Mouse (Mus musculus) embryonic facial prominence, embryonic 15.5 days (tissue): ENCODE measurements around the gene Nup210. TPM values are rescaled to one million over a fixed set of nuclear protein-coding genes. Genes with fewer than 3 reads are reported as not detected.

Experiments used
- ATAC-seq: fragments of 200-750 bp; cut with Nextera tagmentation; 2 replicates; pipeline ENCODE4 v1.8.0; 2017; ENCODE audit warnings: low read depth, moderate TSS enrichment; ENCODE audit not compliant: insufficient number of reproducible peaks, low FRiP score, low TSS enrichment
- H3K27ac ChIP-seq: fragments of 300-500 bp; sonication (generic); replicated peaks from 2 replicates; pipeline ENCODE4 v1.5.1; 2015; ENCODE audit warnings: mild to moderate bottlenecking, inconsistent platforms
- H3K27me3 ChIP-seq: fragments of 300-500 bp; sonication (generic); 2 replicates; pipeline ENCODE4 v1.6.1; 2015; ENCODE audit warnings: inconsistent platforms
- H3K36me3 ChIP-seq: fragments of 300-500 bp; sonication (generic); 2 replicates; pipeline ENCODE4 v1.6.1; 2015; ENCODE audit warnings: mild to moderate bottlenecking, inconsistent platforms
- H3K4me1 ChIP-seq: fragments of 300-500 bp; sonication (generic); 2 replicates; pipeline ENCODE4 v1.6.1; 2015; ENCODE audit warnings: inconsistent platforms
- H3K4me2 ChIP-seq: fragments of 300-500 bp; sonication (generic); replicated peaks from 2 replicates; pipeline ENCODE4 v1.6.1; 2015; ENCODE audit warnings: mild to moderate bottlenecking, inconsistent platforms
- H3K4me3 ChIP-seq: fragments of 300-500 bp; sonication (generic); replicated peaks from 2 replicates; pipeline ENCODE4 v1.5.1; 2015; ENCODE audit warnings: mild to moderate bottlenecking, inconsistent platforms
- H3K9ac ChIP-seq: fragments of 300-500 bp; sonication (generic); 2 replicates; pipeline ENCODE4 v1.6.1; 2015; ENCODE audit warnings: inconsistent platforms
- H3K9me3 ChIP-seq: fragments of 300-500 bp; sonication (generic); replicated peaks from 2 replicates; pipeline ENCODE4 v1.6.1; 2016; ENCODE audit warnings: inconsistent platforms
- WGBS: fragments of 180-500 bp; shearing (Covaris S2); methylation state at CpG from one replicate; pipeline ENCODE4 v1.1.7; 2015; 5-methylcytosine and 5-hydroxymethylcytosine counted together
- polyA plus RNA-seq: library from polyadenylated mRNA; unstranded; fragments of >200 nt; fragmentation: Nextera tagmentation; extraction: Ambion mirVana; gene quantifications from 2 replicates; pipeline ENCODE4 v1.2.1, GENCODE M21; 2015

The Nup210 gene
- polyA plus RNA-seq, 1 experiment from 2014 or later, result 9.2 TPM

- H3K36me3 ChIP-seq, result 0 out of 2 replicates have a peak, but pooled peaks cover 4% of the 10 kb centered on the region
- peak within 1 kb of the TSS; percentile 54 for H3K9ac ChIP-seq
- WGBS, result under 1% methylated on average over 39 of the region's 42 CpGs
- peak within 1 kb of the TSS; percentile 66 for H3K4me3 ChIP-seq
- peak within 1 kb of the TSS; percentile 84 for H3K4me2 ChIP-seq
- no peaks in the 10 kb centered on the region for H3K9me3 ChIP-seq
- peak within 1 kb of the TSS; percentile 83 for H3K27ac ChIP-seq
- H3K4me1 ChIP-seq, result peaks cover 71% of the 10 kb centered on the region
- H3K27me3 ChIP-seq, result no peaks in the 10 kb centered on the region
- ATAC-seq, result peak; percentile 92
These were observed 40.1 kb upstream of the Nup210 start, which contains the start of gene Hdac11 for GRCm38 (mm10) chr6:91156554-91157236. Gene Hdac11, plus strand, starts transcription at chr6:91156665.

GRCm38 (mm10) chr6:91156062-91156461 lies 39.4 kb upstream of the Nup210 start:
- no peaks in the 10 kb centered on the region for H3K9me3 ChIP-seq
- H3K27me3 ChIP-seq, result no peaks in the 10 kb centered on the region
- no peak overlapping the region for H3K9ac ChIP-seq
- peak overlapping the region; percentile 84 for H3K4me2 ChIP-seq
- WGBS, result 15% methylated on average over 4 of the region's 4 CpGs
- H3K4me3 ChIP-seq, result peak overlapping the region; percentile 66
- no peak for ATAC-seq
- H3K4me1 ChIP-seq, result peaks cover 66% of the 10 kb centered on the region
- H3K27ac ChIP-seq, result peak overlapping the region; percentile 83
- H3K36me3 ChIP-seq, result 0 out of 2 replicates have a peak, but pooled peaks cover 4% of the 10 kb centered on the region

- H3K9me3 ChIP-seq, result no peaks in the 10 kb centered on the region
- peaks cover 58% of the 10 kb centered on the region for H3K4me1 ChIP-seq
- no peak for ATAC-seq
- H3K9ac ChIP-seq, result no peak overlapping the region
- 68% methylated on average over 3 of the region's 3 CpGs for WGBS
- no peak overlapping the region for H3K4me2 ChIP-seq
- 0 out of 2 replicates have a peak, but pooled peaks cover 4% of the 10 kb centered on the region for H3K36me3 ChIP-seq
- H3K27ac ChIP-seq, result no peak overlapping the region
- no peaks in the 10 kb centered on the region for H3K27me3 ChIP-seq
- H3K4me3 ChIP-seq, result no peak overlapping the region
These were observed 38.7 kb upstream of the Nup210 start for GRCm38 (mm10) chr6:91155286-91155685.

GRCm38 (mm10) chr6:91154685-91155084 lies 38.1 kb upstream of the Nup210 start:
- no peak overlapping the region for H3K4me2 ChIP-seq
- no peak for ATAC-seq
- peaks cover 53% of the 10 kb centered on the region for H3K4me1 ChIP-seq
- 0 out of 2 replicates have a peak, but pooled peaks cover 4% of the 10 kb centered on the region for H3K36me3 ChIP-seq
- H3K9ac ChIP-seq, result no peak overlapping the region
- H3K27me3 ChIP-seq, result no peaks in the 10 kb centered on the region
- no peaks in the 10 kb centered on the region for H3K9me3 ChIP-seq
- no peak overlapping the region for H3K4me3 ChIP-seq
- WGBS, result 56% methylated on average over 4 of the region's 4 CpGs
- H3K27ac ChIP-seq, result no peak overlapping the region

- no peaks in the 10 kb centered on the region for H3K36me3 ChIP-seq
- peaks cover 46% of the 10 kb centered on the region for H3K4me1 ChIP-seq
- peak; percentile 48 for ATAC-seq
- peak overlapping the region; percentile 38 for H3K4me2 ChIP-seq
- H3K9ac ChIP-seq, result no peak overlapping the region
- no peak overlapping the region for H3K27ac ChIP-seq
- no peaks in the 10 kb centered on the region for H3K27me3 ChIP-seq
- WGBS, result 2% methylated on average over 10 of the region's 10 CpGs
- H3K9me3 ChIP-seq, result no peaks in the 10 kb centered on the region
- peak overlapping the region; percentile 19 for H3K4me3 ChIP-seq
These were observed 37.0 kb upstream of the Nup210 start for GRCm38 (mm10) chr6:91153549-91154064.

- WGBS, result 36% methylated on average over 7 of the region's 7 CpGs
- H3K27ac ChIP-seq, result no peak overlapping the region
- no peak for ATAC-seq
- H3K36me3 ChIP-seq, result no peaks in the 10 kb centered on the region
- H3K9ac ChIP-seq, result no peak overlapping the region
- peak overlapping the region; percentile 19; the same call in 1 of the 2 replicates for H3K4me3 ChIP-seq
- no peaks in the 10 kb centered on the region for H3K9me3 ChIP-seq
- no peaks in the 10 kb centered on the region for H3K27me3 ChIP-seq
- peaks cover 40% of the 10 kb centered on the region for H3K4me1 ChIP-seq
- peak overlapping the region; percentile 38 for H3K4me2 ChIP-seq
These were observed 36.4 kb upstream of the Nup210 start for GRCm38 (mm10) chr6:91152892-91153548.

- Histone ChIP-seq H3K27me3 (no peaks in the 10 kb centered on the region), H3K36me3 (no peaks in the 10 kb centered on the region), H3K9me3 (no peaks in the 10 kb centered on the region), H3K4me3 (no peak overlapping the region), H3K4me2 (no peak overlapping the region), H3K9ac (no peak overlapping the region), H3K27ac (no peak overlapping the region), H3K4me1 (peaks cover 13% of the 10 kb centered on the region)
- WGBS, result 74% methylated on average over 2 of the region's 2 CpGs
- ATAC-seq, result peak; percentile 65; the same call in 1 of the 2 replicates
These were observed 30.6 kb upstream of the Nup210 start for GRCm38 (mm10) chr6:91147152-91147770.

- no peak overlapping the region for H3K4me2 ChIP-seq
- WGBS, result 21% methylated on average over 5 of the region's 5 CpGs
- H3K27me3 ChIP-seq, result no peaks in the 10 kb centered on the region
- H3K9ac ChIP-seq, result no peak overlapping the region
- H3K4me3 ChIP-seq, result no peak overlapping the region
- no peaks in the 10 kb centered on the region for H3K9me3 ChIP-seq
- H3K36me3 ChIP-seq, result no peaks in the 10 kb centered on the region
- 0 out of 2 replicates have a peak overlapping the region, but pooled peaks have one; percentile 3 for H3K27ac ChIP-seq
- peak; percentile 75 for ATAC-seq
- peaks cover 13% of the 10 kb centered on the region for H3K4me1 ChIP-seq
These were observed 30.0 kb upstream of the Nup210 start for GRCm38 (mm10) chr6:91146443-91147151.

GRCm38 (mm10) chr6:91145572-91145971 lies 28.9 kb upstream of the Nup210 start:
- 72% methylated on average over 5 of the region's 5 CpGs for WGBS

GRCm38 (mm10) chr6:91145056-91145455 lies 28.4 kb upstream of the Nup210 start:
- Histone ChIP-seq H3K27ac (no peak overlapping the region), H3K9me3 (no peaks in the 10 kb centered on the region), H3K9ac (no peak overlapping the region), H3K36me3 (no peaks in the 10 kb centered on the region), H3K4me2 (no peak overlapping the region), H3K4me1 (peaks cover 13% of the 10 kb centered on the region), H3K27me3 (no peaks in the 10 kb centered on the region), H3K4me3 (no peak overlapping the region)
- 66% methylated on average over 3 of the region's 3 CpGs for WGBS
- no peak for ATAC-seq

More at GRCm38 (mm10) chr6:91145572-91145971, 28.9 kb upstream of the Nup210 start:
- Histone ChIP-seq H3K4me2 (no peak overlapping the region), H3K36me3 (no peaks in the 10 kb centered on the region), H3K27me3 (no peaks in the 10 kb centered on the region), H3K9ac (no peak overlapping the region), H3K4me3 (no peak overlapping the region), H3K9me3 (no peaks in the 10 kb centered on the region), H3K27ac (no peak overlapping the region), H3K4me1 (peaks cover 13% of the 10 kb centered on the region)
- no peak for ATAC-seq
